Comparison of ENCODE assay signal across 8 mouse cellular contexts in genomic region chr5:127235203-127235602, GRCm38 (mm10). TPM values are rescaled to one million over a fixed set of nuclear protein-coding genes. Genes with fewer than 3 reads are reported as not detected.
DNase-seq lines count a peak whose midpoint lies in the region; ATAC-seq lines count a peak whose summit lies in the region.

No protein-coding gene starts in this region.

- intact Hi-C loops in gastrocnemius, postnatal 14 days (cut with DNase I; ENCODE audit: low total_unique reads), result loop anchor here (5.0 to 10.0 kb wide), 2 partner anchors 130 to 247 kb away; no protein-coding TSS in a partner anchor

- 6% methylated on average over 11 of the region's 11 CpGs for WGBS in intestine, embryonic 14.5 days

- H3K4me1 ChIP-seq in intestine, embryonic 14.5 days (replicated peaks; ENCODE audit: control insufficient read depth, insufficient read depth, low read length), result no peaks in the 10 kb centered on the region

- ATAC-seq in intestine, embryonic 14.5 days (replicated peaks; ENCODE audit: low FRiP score, low TSS enrichment, low read depth), result peak; percentile 70

- no peaks in the 10 kb centered on the region for H3K9me3 ChIP-seq in intestine, embryonic 14.5 days (ENCODE audit: control insufficient read depth, low read length)

- H3K4me3 ChIP-seq in intestine, embryonic 14.5 days (ENCODE audit: low read depth, low read length), result no peak overlapping the region

- no peak overlapping the region; the same call in 1 of the 2 replicates for H3K4me2 ChIP-seq in intestine, embryonic 14.5 days (ENCODE audit: low read length)

- peaks cover 17% of the 10 kb centered on the region for H3K27me3 ChIP-seq in intestine, embryonic 14.5 days (replicated peaks; ENCODE audit: control insufficient read depth, insufficient read depth, low read length)

- H3K9ac ChIP-seq in intestine, embryonic 14.5 days (ENCODE audit: low read length), result no peak overlapping the region

- peak; percentile 86 for DNase-seq in adrenal gland, postnatal 25 days
- DNase-seq in embryo, embryonic 10.5 days (ENCODE audit: low spot score), result peak; percentile 92
- DNase-seq in gastrocnemius, postnatal 14 days, result peak; percentile 78
- peak; percentile 90 for DNase-seq in intestine, embryonic 14.5 days (ENCODE audit: low spot score)
- DNase-seq in left cerebral cortex, adult 11 months (ENCODE audit: low spot score), result peak; percentile 25
- DNase-seq in lung, postnatal 36 days, result peak; percentile 78
- peak; percentile 65 for DNase-seq in right cerebral cortex, postnatal 25 days
- no peak for DNase-seq in natural killer cell, adult 2 months (ENCODE audit: low spot score in 2 of 2)

- H3K27ac ChIP-seq in intestine, embryonic 14.5 days (ENCODE audit: low read depth), result no peak overlapping the region

- H3K36me3 ChIP-seq in intestine, embryonic 14.5 days (ENCODE audit: control insufficient read depth, insufficient read depth, low read length), result no peaks in the 10 kb centered on the region

RNA-seq across cellular contexts. Expression of gene Tmem132c, which starts 6.4 kb away (rescaled TPM):
- 1.3 TPM in 1 of 2 replicates, not detected in the other for total RNA-seq in adrenal gland, postnatal 25 days (2021)
- total RNA-seq in gastrocnemius, postnatal 14 days (2021), result under 1 TPM; 0.11 to 0.43 TPM
- polyA plus RNA-seq in intestine, embryonic 14.5 days (2014; fragmentation: Nextera tagmentation; extraction: Ambion mirVana), result 0.68 and 0.75 TPM in 2 replicates

Comparison
In these comparisons a context has a peak if more than half of its experiments do, and no peak if none do; other contexts are left out.
1. DNase-seq: peak in adrenal gland, postnatal 25 days (single experiment), embryo, embryonic 10.5 days (single experiment), gastrocnemius, postnatal 14 days (single experiment), intestine, embryonic 14.5 days (single experiment), left cerebral cortex, adult 11 months (single experiment), lung, postnatal 36 days (single experiment) and right cerebral cortex, postnatal 25 days (single experiment); none in natural killer cell, adult 2 months (0 of 2).